In the genomic region with DNA sequence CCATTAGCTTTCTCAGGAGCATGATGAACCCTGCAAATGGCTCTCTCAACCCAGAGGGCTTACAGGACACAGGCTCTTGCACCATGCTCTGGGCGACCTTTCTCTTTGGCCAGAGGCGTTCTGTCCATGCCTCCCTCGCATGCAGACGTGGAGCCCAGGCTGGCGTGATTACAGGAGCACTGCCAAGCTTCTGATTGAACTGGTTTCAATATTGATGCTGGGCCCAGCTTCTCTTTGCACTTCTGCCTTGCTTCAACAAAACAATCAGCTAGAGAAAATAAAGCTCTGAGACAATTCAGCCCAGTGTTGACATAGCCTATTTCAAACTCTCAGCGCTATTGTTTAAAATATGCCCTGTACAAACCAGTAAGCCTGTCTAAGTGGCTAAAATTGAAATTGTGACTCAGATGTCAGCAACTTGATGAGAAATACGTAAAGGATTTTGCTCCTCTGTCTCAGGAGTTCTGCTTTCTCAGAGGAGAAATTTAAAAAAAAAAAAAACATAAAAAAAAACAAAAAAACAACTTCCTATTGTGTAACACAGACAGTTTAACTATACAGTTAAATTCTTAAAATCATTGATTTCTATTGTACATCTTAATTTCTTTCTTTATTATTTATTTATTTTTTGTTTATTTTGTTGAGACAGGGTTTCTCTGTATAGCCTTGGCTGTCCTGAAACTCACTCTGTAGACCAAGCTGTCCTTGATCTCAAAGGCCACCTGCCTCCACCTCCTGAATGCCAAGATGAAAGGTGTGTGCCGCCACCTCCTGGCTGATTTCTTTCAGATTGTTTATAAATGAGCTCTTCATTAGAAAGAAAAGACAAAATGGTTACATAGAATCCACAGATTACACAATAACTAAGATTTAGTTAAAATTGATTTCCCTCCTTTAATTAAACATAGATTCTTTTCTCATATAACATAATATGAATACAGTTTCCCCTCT, we compare ENCODE assay signal across 9 mouse cellular contexts.
A peak's percentile ranks its signal among the peaks of the same experiment; 100 is the strongest.
DNase-seq lines count a peak whose midpoint lies in the region; TF ChIP-seq lines count a peak whose summit lies in the region.
"Had no signal": no experiment of that assay in that cellular context is flagged by ENCODE, and none has a peak within 500 bp of the region (broad histone marks: within the 10 kb centered on the region; RNA-seq: fewer than 3 reads in every experiment).

No protein-coding gene starts in this region.

- no peaks in the 10 kb centered on the region for H3K79me2 ChIP-seq in myocyte (ENCODE audit: control insufficient read depth, insufficient read depth)

- no peak overlapping the region for H3K27ac ChIP-seq in gastrocnemius, adult 2 months
- H3K27ac ChIP-seq: neural tube, embryonic 12.5 days had no signal

- H3K36me3 ChIP-seq in myocyte (ENCODE audit: control insufficient read depth, insufficient read depth) = no peaks in the 10 kb centered on the region
- H3K36me3 ChIP-seq: neural tube, embryonic 12.5 days had no signal

- TF ChIP-seq CTCF in gastrocnemius, adult 2 months (IDR thresholded peaks at IDR 0.05) = peak; percentile 6; the same call in 1 of the 2 replicates

- intact Hi-C loops in gastrocnemius, adult 2 months (cut with DNase I) = no loop called here

- no peak for TF ChIP-seq POLR2A in myocyte (IDR thresholded peaks at IDR 0.05; ENCODE audit: insufficient read length, low read depth)

- H3K4me3 ChIP-seq in gastrocnemius, adult 2 months = no peak overlapping the region
- H3K4me3 ChIP-seq in myocyte = no peak overlapping the region
- H3K4me3 ChIP-seq: neural tube, embryonic 12.5 days had no signal

- H3K4me2 ChIP-seq in myocyte (ENCODE audit: low read depth) = peak overlapping the region; percentile 36
- H3K4me2 ChIP-seq: neural tube, embryonic 12.5 days had no signal

- no peak overlapping the region for H3ac ChIP-seq in myocyte (ENCODE audit: control insufficient read depth, insufficient read length)

- no peaks in the 10 kb centered on the region for H3K27me3 ChIP-seq in myocyte (ENCODE audit: control insufficient read depth, insufficient read depth, insufficient read length)
- H3K27me3 ChIP-seq: neural tube, embryonic 12.5 days had no signal

- peak; percentile 30 for DNase-seq in gastrocnemius, adult 2 months
- no peak for DNase-seq in gastrocnemius, adult 8-10 months (ENCODE audit: low spot score in 2 of 2)
- peak; percentile 27 for DNase-seq in urinary bladder, postnatal 14 days (ENCODE audit: low spot score)
- no peak for DNase-seq in urinary bladder, postnatal 4 days (ENCODE audit: low spot score in 2 of 2)
- peak; percentile 40 for DNase-seq in kidney, postnatal 14 days
- no peak for DNase-seq in yolk sac, embryonic 10.5 days (ENCODE audit: low spot score)
- DNase-seq in frontal cortex, postnatal 25 days (ENCODE audit: low spot score in 2 of 2) = no peak

TF ChIP-seq in myocyte, 11 proteins besides CTCF, POLR2A, EP300 and RAD21:
- no peak for TF ChIP-seq USF1 (IDR thresholded peaks at IDR 0.05; ENCODE audit: low read depth)
- no peak for TF ChIP-seq E2F4 (IDR thresholded peaks at IDR 0.05; ENCODE audit: insufficient read depth)
- TF ChIP-seq MYOD1 (IDR thresholded peaks at IDR 0.05; ENCODE audit: control insufficient read depth in 1 of 3, insufficient read length in 2 of 3, low read depth in 2 of 3) = no peak
- TF ChIP-seq MAX (IDR thresholded peaks at IDR 0.05; ENCODE audit: low read depth) = no peak
- TF ChIP-seq MYOG (IDR thresholded peaks at IDR 0.05; ENCODE audit: control insufficient read depth in 1 of 3, insufficient read depth in 1 of 3, insufficient read length in 2 of 3, low read depth in 2 of 3) = no peak
- TF ChIP-seq SRF (IDR thresholded peaks at IDR 0.05; ENCODE audit: control insufficient read depth, insufficient read length, low read depth) = no peak
- no peak for TF ChIP-seq CEBPB (IDR thresholded peaks at IDR 0.05; ENCODE audit: insufficient read depth, poor library complexity, severe bottlenecking)
- no peak for TF ChIP-seq REST (IDR thresholded peaks at IDR 0.05; ENCODE audit: insufficient read depth, insufficient read length)
- no peak for TF ChIP-seq TCF3 (IDR thresholded peaks at IDR 0.05; ENCODE audit: insufficient read length, low read depth)
- no peak for TF ChIP-seq TCF12 (IDR thresholded peaks at IDR 0.05; ENCODE audit: insufficient read depth, poor library complexity, severe bottlenecking)
- no peak for TF ChIP-seq POLR2AphosphoS2 (IDR thresholded peaks at IDR 0.05; ENCODE audit: insufficient read length, low read depth)

Comparison
In these comparisons a context has a peak if more than half of its experiments do, and no peak if none do; other contexts are left out.
1. DNase-seq: peak in gastrocnemius, adult 2 months (single experiment), urinary bladder, postnatal 14 days (single experiment) and kidney, postnatal 14 days (single experiment); none in gastrocnemius, adult 8-10 months (0 of 2), urinary bladder, postnatal 4 days (0 of 2), yolk sac, embryonic 10.5 days (single experiment) and frontal cortex, postnatal 25 days (0 of 2).